Mouse (Mus musculus) gastrocnemius, postnatal 25 days (tissue): Measurements from ENCODE around the gene Nlrp4b. TPM values are rescaled to one million over a fixed set of nuclear protein-coding genes. Genes with fewer than 3 reads are reported as not detected.
"Not testable (repeated sequence)": the region's sequence is repeated elsewhere in the genome, so short reads cannot be mapped to it uniquely, and the experiment has no call there.

Experiments used
- DNase-seq: peaks from one replicate; pipeline ENCODE4 v3.0.0; 2022
- long read RNA-seq, 2 experiments: library from polyadenylated mRNA; stranded (forward); transcript quantifications; one replicate each; pipeline ENCODE4 v2.0.0; 2021
- total RNA-seq, 2 experiments: library from RNA; stranded (reverse); gene quantifications; 1 replicate in 1 of 2; 2 replicates in 1 of 2; pipeline ENCODE4 v1.2.3; 2021

Gene Nlrp4b
- not detected for total RNA-seq
- long read RNA-seq, experiment 1: 0 reads
- long read RNA-seq, experiment 2: 0 reads

DNA sequence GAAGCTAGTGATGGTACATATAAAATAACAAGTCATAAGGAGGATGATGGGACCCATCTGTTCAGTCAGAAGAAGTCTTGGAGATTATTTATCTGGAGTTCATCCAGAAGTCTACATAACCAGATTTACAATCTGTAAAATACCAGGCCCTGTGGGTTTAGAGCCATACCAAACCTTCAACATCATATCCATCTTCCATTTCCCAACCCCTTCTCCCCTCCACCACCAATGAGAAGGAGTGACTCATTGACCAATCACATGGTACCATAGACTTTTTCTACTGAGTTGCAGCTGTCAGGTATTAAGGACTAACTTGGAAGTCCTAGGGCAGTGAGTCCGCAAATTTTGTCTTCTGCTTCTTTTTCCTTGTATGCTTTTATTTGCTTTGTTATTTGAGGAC is at the start of gene Nlrp4b:
Gene Nlrp4b, plus strand, starts transcription at position 301 of the 400 bp plus-strand sequence.
- no peak for DNase-seq

DNA sequence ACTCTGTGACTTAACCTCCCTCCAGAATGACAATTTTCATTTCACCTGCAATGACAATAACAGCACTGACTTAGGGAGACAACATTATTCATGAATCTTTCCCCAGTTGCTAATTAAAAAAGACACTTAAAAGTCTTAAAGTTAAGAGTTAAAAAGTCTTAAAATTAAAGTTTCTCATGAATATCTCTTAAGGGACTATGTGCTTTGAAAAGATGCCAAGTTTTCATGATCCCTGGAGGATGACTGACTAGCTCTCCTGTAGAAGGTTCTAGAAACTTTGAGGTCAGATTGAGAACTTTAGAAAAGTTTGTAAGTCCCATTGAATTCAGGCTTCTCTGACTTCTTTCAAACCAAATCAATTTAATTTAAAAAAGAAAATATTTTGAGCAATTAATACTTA is 66.7 kb downstream of the Nlrp4b start, which contains the start of gene Vmn1r71:
Gene Vmn1r71, minus strand, starts transcription at position 101 of the 400 bp plus-strand sequence.
- DNase-seq: no peak

GRCm38 (mm10) chr7:10757551-10757950 is 70.0 kb downstream of the Nlrp4b start:
- not testable (repeated sequence) for DNase-seq

Other genes with a start within 250 kb of the Nlrp4b start
- not detected for gene Vmn1r67, start 244.5 kb upstream of the Nlrp4b start, total RNA-seq
- gene Zik1, start 192.4 kb upstream of the Nlrp4b start, total RNA-seq: 1 to 10 TPM; 1.1 to 1.2 TPM
- gene Vmn1r68, start 129.3 kb upstream of the Nlrp4b start, total RNA-seq: not detected
- not detected for gene Vmn1r69, start 74.1 kb upstream of the Nlrp4b start, total RNA-seq
- not detected for gene Vmn1r70, start 56.3 kb upstream of the Nlrp4b start, total RNA-seq
- gene Vmn1r71, start 66.6 kb downstream of the Nlrp4b start, total RNA-seq: not detected
- not detected for gene Zscan4b, start 217.3 kb downstream of the Nlrp4b start, total RNA-seq